Mouse (Mus musculus) neutrophil, adult 59 days (primary cell): ENCODE results near the gene Olfr1112. TPM values are rescaled to one million over a fixed set of nuclear protein-coding genes. Genes with fewer than 3 reads are reported as not detected.

Experiments used
- total RNA-seq, 2 experiments: library from RNA; stranded (reverse); gene quantifications; 1 replicate in 1 of 2; 2 replicates in 1 of 2; pipeline ENCODE4 v1.2.4; 2023

Gene Olfr1112
- not detected for total RNA-seq

DNA sequence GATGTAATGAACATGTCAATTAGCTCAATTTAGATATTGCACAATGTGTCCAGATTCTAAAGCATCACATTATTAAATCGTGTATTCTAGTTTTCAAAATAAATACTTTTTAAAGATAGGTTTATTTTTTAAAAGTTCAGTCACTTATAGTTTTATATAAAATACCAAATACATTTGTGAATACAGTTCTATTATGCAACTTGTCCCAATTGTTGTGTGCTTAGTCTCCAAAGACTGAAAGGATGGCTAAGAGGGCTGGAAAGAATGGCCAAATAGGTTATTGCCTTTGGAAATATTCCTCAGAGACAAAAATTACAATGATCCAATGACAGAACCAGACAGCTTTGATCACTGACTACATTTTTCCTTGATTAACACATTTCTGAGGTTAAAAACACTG lies at the start of gene Olfr1112:
Gene Olfr1112, plus strand, starts transcription at position 301 of the 400 bp plus-strand sequence.

DNA sequence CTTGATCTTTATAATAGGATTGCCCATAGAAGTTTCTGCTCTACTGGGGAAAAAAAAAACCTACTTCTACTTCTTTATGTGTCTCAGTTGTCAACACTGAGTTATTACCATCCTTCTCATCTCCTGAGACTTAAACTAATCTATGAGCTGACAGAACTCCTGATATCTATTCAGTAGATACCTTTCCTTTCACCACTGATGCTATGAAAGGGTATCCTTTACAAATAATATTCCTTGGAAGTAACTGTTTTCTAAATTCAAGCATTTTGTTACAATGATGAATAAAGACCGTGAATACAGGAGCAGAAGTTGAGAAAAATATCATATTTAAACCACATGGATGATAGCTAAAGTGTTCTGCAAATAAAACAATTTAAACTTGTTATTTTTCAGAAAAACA lies 47.4 kb upstream of the Olfr1112 start, which contains the start of gene Olfr1110:
Gene Olfr1110, minus strand, starts transcription at position 101 of the 400 bp plus-strand sequence.

DNA sequence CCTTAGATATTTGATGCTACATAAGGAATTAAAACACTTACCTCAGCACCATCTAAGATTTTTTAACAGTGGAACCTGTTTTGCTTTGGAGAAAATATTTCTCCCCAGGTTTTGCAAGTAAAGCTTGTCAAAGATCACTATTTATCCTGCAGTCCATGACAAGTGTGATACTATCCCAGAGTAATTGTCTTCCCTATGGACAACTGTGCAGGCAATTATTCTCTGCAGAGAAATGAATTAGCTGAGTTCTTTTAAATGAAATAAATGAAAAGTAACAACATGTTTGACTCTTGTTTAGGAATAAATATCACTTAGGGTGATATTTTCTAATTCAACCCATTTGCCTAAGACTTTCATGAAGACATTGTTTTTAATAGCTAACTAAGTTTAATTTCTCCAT lies 35.1 kb upstream of the Olfr1112 start, which contains the start of gene Olfr1111:
Gene Olfr1111, minus strand, starts transcription at position 101 of the 400 bp plus-strand sequence.

DNA sequence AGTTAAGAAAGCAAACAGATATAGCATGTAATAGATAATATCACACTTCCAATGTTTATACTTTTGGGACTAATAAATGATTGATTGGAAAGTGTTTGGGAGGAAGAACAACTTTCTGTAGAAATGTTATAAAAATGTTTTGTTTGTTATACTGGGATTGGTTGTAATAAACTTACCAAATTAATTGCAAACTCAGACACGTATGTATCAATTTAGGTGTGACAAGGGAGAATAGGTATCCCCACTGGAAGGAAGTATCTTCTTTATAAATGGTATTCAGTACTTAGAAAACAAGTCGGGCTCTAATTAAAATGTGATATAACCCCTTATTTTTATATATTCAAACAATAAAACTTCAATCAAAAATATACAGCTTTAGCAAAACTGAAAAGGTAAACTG lies 21.1 kb downstream of the Olfr1112 start, which contains the start of gene Olfr1113:
Gene Olfr1113, plus strand, starts transcription at position 301 of the 400 bp plus-strand sequence.

Other genes with a start within 250 kb of the Olfr1112 start
- gene Olfr1099, start 227.1 kb upstream of the Olfr1112 start, total RNA-seq: not detected
- gene Olfr1100, start 207.8 kb upstream of the Olfr1112 start, total RNA-seq: not detected
- gene Olfr1101, start 196.6 kb upstream of the Olfr1112 start, total RNA-seq: not detected
- gene Olfr1102, start 189.4 kb upstream of the Olfr1112 start, total RNA-seq: not detected
- gene Olfr1104, start 160.7 kb upstream of the Olfr1112 start, total RNA-seq: not detected
- gene Olfr1105, start 151.3 kb upstream of the Olfr1112 start, total RNA-seq: not detected
- gene Olfr1106, start 135.5 kb upstream of the Olfr1112 start, total RNA-seq: not detected
- gene Olfr1107, start 112.0 kb upstream of the Olfr1112 start, total RNA-seq: not detected
- gene Olfr1109, start 91.8 kb upstream of the Olfr1112 start, total RNA-seq: not detected
- gene Olfr259, start 73.2 kb upstream of the Olfr1112 start, total RNA-seq: not detected
- not detected for gene Olfr1110, start 47.5 kb upstream of the Olfr1112 start, total RNA-seq
- not detected for gene Olfr1111, start 35.2 kb upstream of the Olfr1112 start, total RNA-seq
- not detected for gene Olfr1113, start 21.2 kb downstream of the Olfr1112 start, total RNA-seq
- not detected for gene Olfr1115, start 60.2 kb downstream of the Olfr1112 start, total RNA-seq
- gene Olfr1116, start 79.7 kb downstream of the Olfr1112 start, total RNA-seq: not detected
- gene Olfr1118, start 119.8 kb downstream of the Olfr1112 start, total RNA-seq: not detected
- gene Olfr1120, start 167.0 kb downstream of the Olfr1112 start, total RNA-seq: not detected
- not detected for gene Olfr1121, start 182.1 kb downstream of the Olfr1112 start, total RNA-seq
- not detected for gene Olfr1122, start 198.1 kb downstream of the Olfr1112 start, total RNA-seq
- gene Olfr1123, start 228.8 kb downstream of the Olfr1112 start, total RNA-seq: not detected
- not detected for gene Olfr1124, start 242.5 kb downstream of the Olfr1112 start, total RNA-seq